Mouse (Mus musculus) megakaryocyte, embryonic 14.5 days (primary cell): ENCODE measurements around the gene Sost. TPM values are rescaled to one million over a fixed set of nuclear protein-coding genes. Genes with fewer than 3 reads are reported as not detected.

Experiments used
- H3K27me3 ChIP-seq: replicated peaks from 2 replicates; pipeline ENCODE3; 2012; ENCODE audit warnings: inconsistent platforms
- H3K36me3 ChIP-seq: replicated peaks from 2 replicates; pipeline ENCODE3; 2012; ENCODE audit warnings: low read length, inconsistent platforms, mixed read lengths
- H3K4me1 ChIP-seq: 2 replicates; pipeline ENCODE4 v1.6.1; 2012; ENCODE audit warnings: inconsistent platforms
- H3K4me3 ChIP-seq: replicated peaks from 2 replicates; pipeline ENCODE3; 2012; ENCODE audit warnings: moderate library complexity, mild to moderate bottlenecking, inconsistent platforms
- H3K9me3 ChIP-seq: 2 replicates; pipeline ENCODE4 v1.6.1; 2012; ENCODE audit warnings: inconsistent platforms
- FLI1 ChIP-seq: IDR thresholded peaks from 2 replicates; pipeline ENCODE4 v1.6.1; 2012; ENCODE audit warnings: low read length, inconsistent platforms, mixed read lengths
- GATA1 ChIP-seq: IDR thresholded peaks from 3 replicates; pipeline ENCODE4 v1.6.1; 2012; ENCODE audit warnings: mixed read lengths, low read length, inconsistent platforms, borderline replicate concordance
- polyA plus RNA-seq: library from polyadenylated mRNA; stranded (reverse); fragments of >175 nt; gene quantifications from 2 replicates; pipeline ENCODE4 v1.2.3, GENCODE M21; 2012; ENCODE audit warnings: low replicate concordance; ENCODE audit not compliant: insufficient read depth

Sost gene
- polyA plus RNA-seq, 1 experiment: not detected

- H3K4me3 ChIP-seq: no peak overlapping the region
- peaks cover 81% of the 10 kb centered on the region for H3K36me3 ChIP-seq
- TF ChIP-seq GATA1 (no peak), FLI1 (no peak)
- H3K27me3 ChIP-seq: peaks cover 3% of the 10 kb centered on the region
- peaks cover 58% of the 10 kb centered on the region for H3K4me1 ChIP-seq
- H3K9me3 ChIP-seq: no peaks in the 10 kb centered on the region
These were observed 6.7 kb upstream of the Sost start for GRCm38 (mm10) chr11:101973496-101973895.

GRCm38 (mm10) chr11:101972651-101973050 is 5.8 kb upstream of the Sost start:
- Histone ChIP-seq H3K27me3 (peaks cover 11% of the 10 kb centered on the region), H3K9me3 (no peaks in the 10 kb centered on the region), H3K4me3 (no peak overlapping the region), H3K4me1 (peaks cover 58% of the 10 kb centered on the region), H3K36me3 (peaks cover 72% of the 10 kb centered on the region)
- TF ChIP-seq GATA1 (no peak), FLI1 (no peak)

- peaks cover 17% of the 10 kb centered on the region for H3K27me3 ChIP-seq
- H3K4me1 ChIP-seq: peaks cover 58% of the 10 kb centered on the region
- H3K4me3 ChIP-seq: no peak overlapping the region
- no peaks in the 10 kb centered on the region for H3K9me3 ChIP-seq
- TF ChIP-seq GATA1 (no peak), FLI1 (no peak)
- H3K36me3 ChIP-seq: peaks cover 67% of the 10 kb centered on the region
These were observed 5.3 kb upstream of the Sost start for GRCm38 (mm10) chr11:101972097-101972496.

GRCm38 (mm10) chr11:101971410-101971809 is 4.6 kb upstream of the Sost start:
- peaks cover 24% of the 10 kb centered on the region for H3K27me3 ChIP-seq
- no peaks in the 10 kb centered on the region for H3K9me3 ChIP-seq
- H3K4me1 ChIP-seq: peaks cover 58% of the 10 kb centered on the region
- TF ChIP-seq FLI1: no peak
- no peak for TF ChIP-seq GATA1
- H3K4me3 ChIP-seq: no peak overlapping the region
- H3K36me3 ChIP-seq: peaks cover 60% of the 10 kb centered on the region

GRCm38 (mm10) chr11:101969835-101970234 is 3.0 kb upstream of the Sost start:
- peaks cover 40% of the 10 kb centered on the region for H3K27me3 ChIP-seq
- H3K9me3 ChIP-seq: no peaks in the 10 kb centered on the region
- TF ChIP-seq FLI1 (no peak), GATA1 (no peak)
- peaks cover 61% of the 10 kb centered on the region for H3K4me1 ChIP-seq
- peaks cover 44% of the 10 kb centered on the region for H3K36me3 ChIP-seq
- H3K4me3 ChIP-seq: no peak overlapping the region

GRCm38 (mm10) chr11:101968791-101969190 is 2.0 kb upstream of the Sost start:
- Histone ChIP-seq H3K36me3 (peaks cover 34% of the 10 kb centered on the region), H3K4me3 (no peak overlapping the region), H3K9me3 (no peaks in the 10 kb centered on the region), H3K4me1 (peaks cover 62% of the 10 kb centered on the region), H3K27me3 (peaks cover 50% of the 10 kb centered on the region)
- TF ChIP-seq GATA1 (no peak), FLI1 (no peak)

- Histone ChIP-seq H3K36me3 (peaks cover 29% of the 10 kb centered on the region), H3K4me3 (no peak overlapping the region), H3K9me3 (no peaks in the 10 kb centered on the region), H3K4me1 (peaks cover 67% of the 10 kb centered on the region), H3K27me3 (peaks cover 55% of the 10 kb centered on the region)
- TF ChIP-seq GATA1 (no peak), FLI1 (no peak)
These were observed 1.5 kb upstream of the Sost start for GRCm38 (mm10) chr11:101968311-101968710.

- no peak for TF ChIP-seq GATA1
- TF ChIP-seq FLI1: no peak
- H3K36me3 ChIP-seq: peaks cover 4% of the 10 kb centered on the region
- no peaks in the 10 kb centered on the region for H3K9me3 ChIP-seq
- peaks cover 82% of the 10 kb centered on the region for H3K27me3 ChIP-seq
- peaks cover 63% of the 10 kb centered on the region for H3K4me1 ChIP-seq
- peak overlapping the region; percentile 31 for H3K4me3 ChIP-seq
These were observed 1.3 kb downstream of the Sost start for GRCm38 (mm10) chr11:101965553-101965952.

- Histone ChIP-seq H3K9me3 (no peaks in the 10 kb centered on the region), H3K4me3 (no peak overlapping the region), H3K36me3 (no peaks in the 10 kb centered on the region), H3K4me1 (peaks cover 63% of the 10 kb centered on the region), H3K27me3 (peaks cover 90% of the 10 kb centered on the region)
- TF ChIP-seq GATA1 (no peak), FLI1 (no peak)
These were observed 2.2 kb downstream of the Sost start for GRCm38 (mm10) chr11:101964647-101965046.

GRCm38 (mm10) chr11:101963473-101964291 is 3.1 kb downstream of the Sost start:
- H3K4me1 ChIP-seq: peaks cover 59% of the 10 kb centered on the region
- peaks cover 97% of the 10 kb centered on the region for H3K27me3 ChIP-seq
- TF ChIP-seq GATA1 (no peak), FLI1 (no peak)
- H3K9me3 ChIP-seq: no peaks in the 10 kb centered on the region
- H3K4me3 ChIP-seq: peak overlapping the region; percentile 89
- H3K36me3 ChIP-seq: no peaks in the 10 kb centered on the region
